Mouse (Mus musculus) brain, embryonic 18.5 days (tissue): ENCODE measurements around the gene Nfatc2.
A peak's percentile ranks its signal among the peaks of the same experiment; 100 is the strongest.

Experiments used
- DNase-seq: peaks from one replicate; pipeline ENCODE4 v3.0.0-alpha.2; 2012; ENCODE audit warnings: low read depth, low spot score

Nfatc2 gene

DNA sequence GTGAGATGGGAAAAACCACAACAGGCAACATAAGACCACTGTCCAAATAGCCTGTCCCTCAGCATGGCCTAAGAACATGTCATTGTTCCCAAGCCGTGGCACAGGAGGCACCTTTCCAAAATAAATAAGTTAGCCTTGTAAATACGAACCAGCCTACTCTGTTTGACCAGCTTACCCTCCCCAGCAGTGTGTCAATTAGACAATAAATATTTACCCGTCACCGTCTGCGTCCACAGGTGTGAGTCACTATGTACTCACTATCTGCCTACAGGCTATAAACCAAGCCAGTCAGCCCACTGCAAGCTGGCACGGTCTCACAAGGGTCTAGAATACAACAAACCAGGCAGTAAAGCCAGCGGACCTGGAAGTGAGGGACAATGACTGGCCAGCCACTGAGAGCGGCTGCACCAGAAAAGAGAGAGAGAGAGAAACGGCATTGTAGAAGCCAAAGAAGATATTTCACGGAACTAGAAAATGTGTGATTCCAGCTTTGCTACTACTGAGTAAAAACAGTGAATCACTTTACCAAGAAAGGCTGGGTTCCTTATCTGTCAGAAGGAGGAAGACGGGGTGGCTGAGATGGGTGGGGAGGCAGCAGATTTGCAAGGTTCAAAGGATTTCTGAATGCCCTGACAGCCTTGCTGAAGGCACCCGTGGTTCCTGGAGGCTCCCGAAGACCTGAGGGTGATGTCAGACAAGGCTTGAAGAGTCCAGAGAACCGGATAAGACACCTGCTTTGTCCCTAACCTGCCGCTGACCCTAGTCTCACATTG lies 69.2 kb downstream of the Nfatc2 start:
- DNase-seq = no peak

DNA sequence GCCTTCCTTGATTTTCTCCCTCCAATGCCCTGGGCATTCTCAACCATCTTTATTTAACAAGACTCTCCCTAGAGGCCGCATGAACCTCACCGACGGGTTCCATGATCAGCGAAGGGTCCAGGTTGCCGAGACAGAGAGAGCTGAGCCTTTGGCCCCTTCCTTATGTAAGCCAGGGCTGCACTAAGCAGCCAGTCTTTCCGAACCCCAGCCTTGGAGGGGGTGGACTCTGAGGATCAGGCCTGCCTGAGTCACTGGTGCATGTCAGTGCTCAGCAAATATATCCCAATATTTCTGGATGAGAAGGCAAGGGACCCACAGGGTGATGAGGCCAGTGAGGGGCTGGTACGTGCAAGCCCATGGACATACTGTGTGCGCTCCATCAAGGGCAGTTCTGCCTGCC lies 72.9 kb downstream of the Nfatc2 start:
- DNase-seq = no peak

- DNase-seq = no peak
These were observed 74.0 kb downstream of the Nfatc2 start for GRCm38 (mm10) chr2:168527430-168527792.

GRCm38 (mm10) chr2:168526547-168527429 lies 74.7 kb downstream of the Nfatc2 start:
- DNase-seq = no peak

DNA sequence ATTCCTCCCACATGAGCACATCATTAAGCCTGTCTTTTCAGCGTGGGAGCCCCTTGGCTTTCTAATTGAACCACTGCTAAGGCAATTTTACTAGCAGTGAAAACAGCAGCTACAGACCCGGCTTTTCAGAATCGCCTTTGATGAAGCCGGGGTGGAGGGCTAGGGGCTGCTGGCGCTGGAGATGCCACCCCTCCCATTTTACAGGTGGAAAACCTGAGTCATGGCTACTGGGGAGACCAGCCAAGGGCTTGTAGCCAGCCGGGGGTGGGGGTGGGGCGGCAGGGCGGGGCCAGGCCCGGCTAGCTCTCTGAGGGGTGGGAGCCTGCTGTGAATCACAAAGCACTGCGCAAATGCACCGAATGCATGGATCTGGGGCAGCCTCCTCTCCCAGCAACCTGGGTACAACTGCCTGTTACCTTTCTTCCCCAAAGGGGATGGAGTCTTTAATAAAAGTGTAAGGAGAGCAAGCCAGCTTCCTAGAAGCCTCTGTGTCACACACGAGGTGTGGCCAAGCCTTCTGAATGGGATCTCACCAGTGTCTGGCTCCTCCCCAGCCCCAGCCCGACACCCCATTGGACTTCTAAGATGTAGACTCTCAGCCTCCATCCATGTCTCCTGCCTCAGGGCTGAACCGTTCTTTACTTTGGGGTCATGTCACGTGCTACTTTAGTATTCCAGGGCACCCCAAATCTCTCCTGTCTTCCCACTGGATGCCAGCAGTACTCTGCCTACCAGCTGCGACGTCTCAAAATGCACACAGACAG lies 75.9 kb downstream of the Nfatc2 start:
- DNase-seq = no peak

GRCm38 (mm10) chr2:168524905-168525381 lies 76.5 kb downstream of the Nfatc2 start:
- peak; percentile 57 for DNase-seq

DNA sequence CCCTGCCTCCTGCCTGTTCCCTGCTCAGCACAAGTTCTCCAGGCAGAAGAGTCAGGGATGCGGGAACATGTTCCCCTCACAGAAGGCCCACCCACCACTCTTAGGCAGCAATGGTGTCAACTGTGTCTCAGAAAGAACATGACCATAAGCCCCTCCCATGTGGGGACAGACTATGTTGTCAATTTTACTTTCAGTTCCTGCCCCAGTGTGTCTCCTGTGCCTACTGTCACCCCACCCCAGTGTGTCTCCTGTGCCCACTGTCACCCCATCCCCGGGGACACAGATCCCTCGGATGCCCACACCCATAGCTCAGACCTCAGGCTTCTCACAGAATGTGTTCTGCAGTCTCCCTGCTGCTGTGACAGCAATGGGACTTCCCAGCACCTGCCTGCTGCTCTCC lies 79.2 kb downstream of the Nfatc2 start:
- DNase-seq = no peak

GRCm38 (mm10) chr2:168520771-168521170 lies 80.7 kb downstream of the Nfatc2 start:
- no peak for DNase-seq

DNA sequence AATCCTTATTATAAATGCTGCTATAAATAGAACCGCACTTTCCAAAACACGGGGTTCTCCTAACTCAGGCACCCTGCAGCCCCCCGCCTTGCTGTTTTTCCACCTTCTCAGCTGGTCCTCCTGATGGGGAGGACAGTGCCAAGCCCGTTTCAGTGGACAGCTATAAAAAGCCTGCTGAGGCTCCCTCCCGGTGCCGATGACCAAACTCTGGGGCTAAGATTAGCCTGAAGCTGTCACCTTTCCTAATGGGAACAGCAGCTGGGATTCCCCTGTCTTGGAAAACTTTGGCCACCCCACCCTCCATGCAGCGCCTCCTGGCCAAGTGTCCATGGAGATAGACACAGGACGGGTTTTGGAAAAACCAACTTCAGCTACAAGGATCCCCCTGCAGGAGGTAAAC lies 81.9 kb downstream of the Nfatc2 start:
- DNase-seq = no peak

DNA sequence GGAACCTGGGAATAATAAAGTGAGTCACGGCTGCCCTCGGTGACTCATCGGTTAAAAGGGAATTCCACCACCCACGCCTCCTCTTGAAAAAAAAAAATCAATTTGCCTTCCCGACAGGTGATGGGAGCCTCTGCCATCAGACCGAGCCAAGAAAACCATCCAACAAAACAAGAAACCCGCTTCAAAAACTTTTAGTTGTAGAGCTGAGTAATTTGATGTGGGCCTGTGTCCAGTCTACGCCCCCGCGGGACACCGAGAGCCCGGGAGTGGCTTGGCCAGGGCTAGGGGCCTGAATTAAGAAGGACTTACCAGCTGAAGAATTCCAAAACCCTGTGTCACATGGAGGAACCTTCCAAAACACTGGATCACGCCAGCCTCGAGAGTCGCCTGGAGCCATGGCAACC lies 83.2 kb downstream of the Nfatc2 start:
- no peak for DNase-seq

DNA sequence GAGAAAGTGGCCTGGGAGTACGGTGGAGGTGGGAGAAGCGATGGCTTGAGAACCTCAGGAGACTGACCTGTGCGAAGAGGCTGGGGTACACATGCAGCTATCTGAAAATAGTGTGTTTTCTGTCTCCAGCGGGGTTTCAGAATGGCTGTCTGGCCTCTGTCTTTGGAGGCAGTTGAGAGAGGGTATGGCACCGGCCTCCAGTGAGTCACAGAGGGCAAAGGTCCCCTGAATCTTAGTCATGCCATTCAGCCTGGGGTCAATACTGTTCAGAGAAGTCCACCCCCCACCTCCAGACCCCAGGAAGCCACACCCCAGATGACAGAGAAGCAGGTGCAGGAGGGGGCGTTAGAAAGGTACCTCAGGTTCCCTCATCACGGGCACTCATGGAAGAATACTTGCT lies 83.7 kb downstream of the Nfatc2 start:
- DNase-seq = no peak

- no peak for DNase-seq
These were observed 84.7 kb downstream of the Nfatc2 start for GRCm38 (mm10) chr2:168516717-168517116.

DNA sequence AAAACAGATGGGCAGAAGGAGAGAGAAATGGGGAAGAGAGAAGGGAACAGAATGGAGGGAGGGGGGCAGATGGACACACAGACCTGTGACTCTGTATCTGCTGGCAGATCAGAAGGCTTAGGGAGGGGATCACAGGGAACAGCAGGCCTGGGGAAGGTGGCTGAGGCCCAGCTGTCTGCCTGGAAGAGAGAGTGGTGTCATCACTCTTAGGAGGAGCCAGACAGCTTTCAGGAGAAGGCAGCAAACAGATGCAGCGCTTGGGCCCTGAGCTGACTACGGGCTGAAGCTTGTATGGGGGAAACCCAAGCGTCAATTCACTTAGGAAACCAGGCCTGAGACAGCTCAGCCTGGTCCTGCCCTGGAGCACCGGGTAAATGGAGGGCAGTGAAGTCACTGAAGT lies 86.0 kb downstream of the Nfatc2 start:
- no peak for DNase-seq

- DNase-seq = no peak
These were observed 87.3 kb downstream of the Nfatc2 start for GRCm38 (mm10) chr2:168514131-168514530.

GRCm38 (mm10) chr2:168511529-168511928 lies 89.9 kb downstream of the Nfatc2 start:
- DNase-seq = no peak

DNA sequence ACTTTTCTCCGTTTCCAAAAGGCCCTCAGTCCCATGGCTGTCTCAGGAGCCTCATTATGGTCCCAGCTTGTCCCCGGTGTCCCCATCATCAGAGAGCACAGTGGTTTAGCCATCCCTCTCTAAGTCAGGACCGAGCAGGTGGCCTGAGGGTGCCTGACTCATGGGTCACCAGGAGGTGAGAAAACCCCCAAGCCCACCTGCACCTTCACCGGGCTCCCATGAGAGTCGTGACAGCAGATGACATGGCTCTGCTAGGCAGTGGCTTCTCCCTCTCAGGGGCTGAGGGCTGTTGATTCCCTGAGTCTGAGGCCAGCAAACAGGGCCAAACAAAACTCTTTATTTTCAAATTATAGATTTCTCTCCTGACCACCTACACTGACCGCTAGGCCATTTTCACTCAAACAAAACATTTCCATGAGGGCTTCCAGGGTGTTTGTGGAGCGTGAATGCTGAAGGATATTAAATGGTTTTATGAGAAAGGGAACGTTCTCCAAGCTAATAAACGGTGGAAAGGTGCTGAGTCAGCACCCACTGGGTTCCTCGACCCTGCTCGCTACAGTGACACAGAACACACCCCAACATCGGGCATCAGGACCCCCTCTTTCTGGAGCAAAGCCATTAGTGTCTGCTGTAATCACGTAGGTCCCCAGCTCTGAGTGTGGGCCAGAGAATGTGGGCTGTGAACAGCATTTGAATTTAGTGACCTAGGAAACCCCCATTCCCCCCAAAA lies 92.8 kb downstream of the Nfatc2 start:
- no peak for DNase-seq

DNA sequence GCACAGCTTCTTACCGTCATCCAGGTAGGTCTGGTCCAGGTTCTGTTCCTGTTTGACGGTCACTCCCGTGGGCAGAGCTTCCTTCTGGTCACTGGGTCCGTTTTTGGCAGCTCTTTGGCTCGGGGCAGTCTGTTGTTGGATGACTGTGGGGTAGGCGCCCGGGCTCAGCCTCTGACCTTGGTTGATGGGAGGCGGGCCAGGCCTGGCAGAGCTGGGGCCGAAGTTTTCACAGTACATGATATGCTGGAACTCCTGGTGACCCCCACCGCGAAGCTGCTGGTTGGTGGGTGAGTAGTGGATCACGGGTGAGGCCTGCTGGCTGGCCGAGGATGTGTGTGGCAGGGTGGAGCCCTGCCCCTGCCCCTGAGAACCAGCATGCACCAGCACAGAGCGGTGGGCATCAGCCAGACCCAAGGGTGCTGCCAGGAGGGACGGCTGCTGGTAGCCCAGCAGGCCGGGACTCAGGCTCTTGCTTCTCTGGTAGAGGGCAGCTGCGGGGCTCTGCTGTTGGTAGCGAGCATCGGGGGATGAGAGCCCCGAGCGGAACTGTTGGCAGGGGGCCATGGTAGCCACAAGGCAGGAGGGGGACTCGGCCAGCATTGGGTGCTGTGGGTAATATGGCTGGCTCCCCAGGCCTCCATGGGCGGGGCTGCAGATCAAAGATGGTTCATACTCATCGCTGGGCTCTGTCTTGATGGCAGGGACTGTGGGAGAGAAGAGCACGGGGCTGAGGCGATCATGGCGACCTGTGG lies 96.8 kb downstream of the Nfatc2 start:
- no peak for DNase-seq

GRCm38 (mm10) chr2:168503735-168504134 lies 97.7 kb downstream of the Nfatc2 start:
- DNase-seq = no peak

DNA sequence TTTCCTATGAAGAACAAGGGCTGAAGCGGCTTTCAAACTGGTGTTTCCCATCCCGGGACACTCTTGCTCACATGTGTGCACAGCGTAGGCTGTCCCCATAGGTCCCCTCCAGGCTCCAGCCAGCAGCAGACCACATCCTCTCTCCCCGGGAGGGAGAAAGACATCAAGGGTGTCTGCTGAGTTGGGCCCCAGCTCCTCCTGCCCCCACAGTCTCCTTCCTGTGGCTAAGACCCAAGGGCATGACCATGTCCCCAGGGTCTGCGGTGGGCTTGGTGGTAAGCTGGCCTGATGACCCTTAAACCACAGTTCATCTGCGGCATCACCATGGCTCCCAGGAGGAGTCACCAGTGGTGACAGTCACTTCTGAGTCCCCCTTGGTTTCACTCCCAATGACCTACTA lies 100.7 kb downstream of the Nfatc2 start:
- DNase-seq = no peak

GRCm38 (mm10) chr2:168500244-168500643 lies 101.2 kb downstream of the Nfatc2 start:
- no peak for DNase-seq

DNA sequence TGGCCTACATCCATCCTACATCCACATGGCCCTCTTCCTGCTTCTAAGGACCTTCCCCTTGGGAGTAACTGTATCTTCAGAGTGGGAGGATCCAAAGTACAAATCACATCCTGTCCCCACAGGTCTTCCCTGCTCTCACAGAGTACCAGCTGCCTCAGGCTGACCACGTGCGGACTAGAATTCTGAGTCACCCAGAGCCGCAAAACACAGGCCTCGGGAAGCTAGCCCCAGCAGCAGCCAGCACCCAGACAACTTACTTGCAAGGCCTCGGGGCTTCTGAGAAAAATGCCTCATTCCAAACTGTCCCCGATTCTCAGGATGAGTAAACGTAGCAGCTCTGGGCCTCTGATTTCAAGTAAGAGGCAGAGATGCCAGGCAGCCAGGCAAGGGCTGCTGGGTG lies 109.7 kb downstream of the Nfatc2 start:
- DNase-seq = no peak
